Mouse (Mus musculus): ENCODE measurements at regions not wholly inside any gene's neighbourhood (a gene's known extent, or its start where the extent isn't known, plus 50 kb on each side); places are given as distances from the start of the nearest gene placed in this dataset.

DNA sequence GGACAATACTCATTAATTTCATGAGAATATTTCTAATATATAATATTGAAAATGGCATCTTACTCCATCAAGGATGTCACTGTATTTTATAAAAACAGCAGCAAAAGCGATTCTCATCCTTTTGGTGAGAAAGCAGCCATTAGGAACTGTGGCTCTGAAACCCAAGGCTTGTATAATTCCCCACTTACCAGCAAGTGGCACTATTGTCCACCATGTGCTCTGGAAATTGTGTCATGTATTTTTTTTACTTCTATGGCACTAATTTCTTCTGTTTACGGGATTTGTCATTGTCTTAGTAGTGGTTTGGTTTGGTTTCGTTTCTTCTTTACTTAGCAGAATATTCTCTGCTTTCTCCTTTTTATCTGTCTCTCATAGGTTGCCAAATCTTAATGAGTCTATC is 95.9 kb upstream of the Kcna3 start:
- TF ChIP-seq CTCF (IDR thresholded peaks at IDR 0.05; ENCODE audit: extremely low read depth, insufficient read depth, low read length): peak; percentile 65
- TF ChIP-seq POLR2A (IDR thresholded peaks at IDR 0.05; ENCODE audit: extremely low read depth, insufficient read depth, low read length): no peak

Measured in cortical plate, adult 2 months (tissue).